Mouse (Mus musculus) limb, embryonic 11.5 days (tissue): ENCODE results near the gene Olfr1101. TPM values are rescaled to one million over a fixed set of nuclear protein-coding genes. Genes with fewer than 3 reads are reported as not detected.

ENCODE experiments used
- ATAC-seq: fragments of 200-750 bp; cut with Nextera tagmentation; 2 replicates; pipeline ENCODE4 v1.8.0; 2017; ENCODE audit warnings: low read depth; ENCODE audit not compliant: insufficient number of reproducible peaks, low FRiP score, low TSS enrichment
- DNase-seq: peaks from one replicate; pipeline ENCODE4 v3.0.0-alpha.2; 2015; ENCODE audit warnings: low spot score
- H3K27ac ChIP-seq: fragments of 300-500 bp; sonication (generic); replicated peaks from 2 replicates; pipeline ENCODE4 v1.5.1; 2014; ENCODE audit warnings: low read depth, mild to moderate bottlenecking, low read length
- H3K27me3 ChIP-seq: fragments of 300-500 bp; sonication (generic); 2 replicates; pipeline ENCODE4 v1.6.1; 2014; ENCODE audit warnings: mild to moderate bottlenecking, low read length, mixed read lengths; ENCODE audit not compliant: control insufficient read depth, insufficient read depth
- H3K36me3 ChIP-seq: fragments of 300-500 bp; sonication (generic); 2 replicates; pipeline ENCODE4 v1.6.1; 2014; ENCODE audit warnings: mild to moderate bottlenecking, low read length, moderate library complexity, mixed read lengths; ENCODE audit not compliant: control insufficient read depth, insufficient read depth
- H3K4me1 ChIP-seq: fragments of 300-500 bp; sonication (generic); 2 replicates; pipeline ENCODE4 v1.6.1; 2014; ENCODE audit warnings: low read length, mixed read lengths; ENCODE audit not compliant: control insufficient read depth, insufficient read depth
- H3K4me2 ChIP-seq: fragments of 300-500 bp; sonication (generic); 2 replicates; pipeline ENCODE4 v1.6.1; 2014; ENCODE audit warnings: low read depth, mild to moderate bottlenecking, moderate library complexity; ENCODE audit not compliant: severe bottlenecking
- H3K4me3 ChIP-seq: fragments of 300-500 bp; sonication (generic); 2 replicates; pipeline ENCODE4 v1.5.1; 2014; ENCODE audit warnings: low read depth, low read length
- H3K9ac ChIP-seq: fragments of 300-500 bp; sonication (generic); 2 replicates; pipeline ENCODE4 v1.6.1; 2014; ENCODE audit warnings: mild to moderate bottlenecking, low read length
- H3K9me3 ChIP-seq: fragments of 300-500 bp; sonication (generic); 2 replicates; pipeline ENCODE4 v1.6.1; 2016; ENCODE audit warnings: low read length; ENCODE audit not compliant: control insufficient read depth
- WGBS: fragments of 180-500 bp; shearing (Covaris S2); extraction: QIAGEN DNeasy Blood & Tissue Kit; methylation state at CpG from one replicate; pipeline ENCODE4 v1.1.7; 2014; 5-methylcytosine and 5-hydroxymethylcytosine counted together
- polyA plus RNA-seq: library from polyadenylated mRNA; unstranded; fragments of >200 nt; fragmentation: Nextera tagmentation; extraction: Ambion mirVana; gene quantifications from 2 replicates; pipeline ENCODE4 v1.2.1, GENCODE M21; 2014

Gene Olfr1101
- not detected in 2 replicates for polyA plus RNA-seq

GRCm38 (mm10) chr2:86991121-86991520 lies at the start of gene Olfr1101:
Olfr1101 (minus strand) TSS chr2:86991221.
- no peak for DNase-seq
- no peaks in the 10 kb centered on the region for H3K9me3 ChIP-seq
- H3K4me2 ChIP-seq, result no peak within 1 kb of the TSS
- WGBS, result 85% methylated on average over 3 of the region's 3 CpGs
- H3K27me3 ChIP-seq, result no peaks in the 10 kb centered on the region
- H3K9ac ChIP-seq, result no peak within 1 kb of the TSS
- no peak for ATAC-seq
- no peaks in the 10 kb centered on the region for H3K4me1 ChIP-seq
- no peak within 1 kb of the TSS for H3K4me3 ChIP-seq
- no peak within 1 kb of the TSS for H3K27ac ChIP-seq
- H3K36me3 ChIP-seq, result no peaks in the 10 kb centered on the region

DNA sequence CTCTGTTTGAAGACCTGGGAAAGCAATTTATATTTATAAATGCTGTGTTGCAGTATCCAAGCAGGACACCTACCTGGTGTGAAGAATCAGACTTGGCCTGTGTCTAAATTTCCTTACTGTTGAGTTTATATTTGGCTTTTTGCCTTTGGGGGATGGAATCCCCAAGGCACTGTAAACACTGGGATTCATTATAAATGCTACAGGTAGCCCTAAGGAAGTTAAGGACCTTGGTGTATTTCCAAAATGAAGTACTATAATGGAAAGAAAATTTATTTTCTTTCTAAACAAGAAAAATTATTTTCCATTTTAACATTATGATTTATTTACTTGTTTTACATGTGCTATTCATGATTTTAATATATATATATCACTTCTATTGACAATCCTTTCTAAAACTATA lies 45.4 kb upstream of the Olfr1101 start, which contains the start of gene Olfr1105:
Gene Olfr1105 (minus strand): TSS at position 101 of the 400 bp plus-strand sequence.
- no peak for DNase-seq
- Histone ChIP-seq H3K9ac (no peak within 1 kb of the TSS), H3K4me3 (no peak within 1 kb of the TSS), H3K36me3 (no peaks in the 10 kb centered on the region), H3K27ac (no peak within 1 kb of the TSS), H3K4me2 (no peak within 1 kb of the TSS), H3K27me3 (no peaks in the 10 kb centered on the region), H3K4me1 (no peaks in the 10 kb centered on the region), H3K9me3 (no peaks in the 10 kb centered on the region)
- ATAC-seq, result no peak

GRCm38 (mm10) chr2:87026980-87027379 lies 36.0 kb upstream of the Olfr1101 start, which contains the start of gene Olfr1104:
Olfr1104 (minus strand) TSS chr2:87027080.
- H3K4me3 ChIP-seq, result no peak within 1 kb of the TSS
- DNase-seq (no peak), ATAC-seq (no peak)
- H3K4me2 ChIP-seq, result no peak within 1 kb of the TSS
- no peak within 1 kb of the TSS for H3K9ac ChIP-seq
- H3K36me3 ChIP-seq, result no peaks in the 10 kb centered on the region
- 95% methylated on average over 1 of the region's 1 CpGs for WGBS
- H3K27me3 ChIP-seq, result no peaks in the 10 kb centered on the region
- no peaks in the 10 kb centered on the region for H3K9me3 ChIP-seq
- no peak within 1 kb of the TSS for H3K27ac ChIP-seq
- no peaks in the 10 kb centered on the region for H3K4me1 ChIP-seq

- Histone ChIP-seq H3K4me1 (no peaks in the 10 kb centered on the region), H3K4me2 (no peak within 1 kb of the TSS), H3K4me3 (no peak within 1 kb of the TSS), H3K27ac (no peak within 1 kb of the TSS), H3K9ac (no peak within 1 kb of the TSS), H3K27me3 (no peaks in the 10 kb centered on the region), H3K9me3 (no peaks in the 10 kb centered on the region), H3K36me3 (no peaks in the 10 kb centered on the region)
- DNase-seq, result no peak
- no peak for ATAC-seq
Observed at GRCm38 (mm10) chr2:86998098-86998497, 7.1 kb upstream of the Olfr1101 start, which contains the start of gene Olfr1102. Olfr1102 (plus strand) TSS chr2:86998398.

GRCm38 (mm10) chr2:86979854-86980253 lies 11.2 kb downstream of the Olfr1101 start, which contains the start of gene Olfr1100:
Olfr1100 (minus strand) TSS chr2:86979954.
- Histone ChIP-seq H3K9me3 (no peaks in the 10 kb centered on the region), H3K27ac (no peak within 1 kb of the TSS), H3K36me3 (no peaks in the 10 kb centered on the region), H3K4me1 (no peaks in the 10 kb centered on the region), H3K4me3 (no peak within 1 kb of the TSS), H3K27me3 (no peaks in the 10 kb centered on the region), H3K9ac (no peak within 1 kb of the TSS), H3K4me2 (no peak within 1 kb of the TSS)
- DNase-seq (no peak), ATAC-seq (no peak)
- 82% methylated on average over 3 of the region's 3 CpGs for WGBS

DNA sequence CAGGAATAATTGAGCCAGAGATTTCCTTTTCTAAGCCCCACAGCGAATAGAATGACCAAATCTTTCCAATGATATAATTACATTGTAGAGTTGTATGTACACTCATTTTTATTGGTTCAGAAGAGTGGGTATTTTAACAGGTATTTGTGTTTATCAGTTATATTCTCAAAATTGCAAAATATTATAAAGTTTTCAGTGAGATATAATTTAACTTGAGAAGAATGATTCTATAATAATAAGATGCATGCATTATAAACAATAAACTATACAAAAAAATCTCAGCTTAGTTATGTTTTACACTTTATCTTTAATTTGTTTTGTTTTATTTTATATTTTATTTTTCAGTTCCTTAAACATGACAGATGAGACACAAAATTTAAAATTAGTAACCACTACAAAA lies 30.4 kb downstream of the Olfr1101 start, which contains the start of gene Olfr1099:
Gene Olfr1099 (minus strand): TSS at position 101 of the 400 bp plus-strand sequence.
- Histone ChIP-seq H3K4me3 (no peak within 1 kb of the TSS), H3K27ac (no peak within 1 kb of the TSS), H3K4me2 (no peak within 1 kb of the TSS), H3K4me1 (no peaks in the 10 kb centered on the region), H3K9ac (no peak within 1 kb of the TSS), H3K27me3 (no peaks in the 10 kb centered on the region), H3K36me3 (no peaks in the 10 kb centered on the region), H3K9me3 (no peaks in the 10 kb centered on the region)
- DNase-seq, result no peak
- ATAC-seq, result no peak
- 87% methylated on average over 1 of the region's 1 CpGs for WGBS

Other genes starting within 250 kb of the Olfr1101 start
- gene Olfr1090, start 232.2 kb downstream of the Olfr1101 start, polyA plus RNA-seq, result not detected in 2 replicates
- gene Olfr1093, start 208.7 kb downstream of the Olfr1101 start, polyA plus RNA-seq, result not detected in 2 replicates
- gene Olfr141, start 181.2 kb downstream of the Olfr1101 start, polyA plus RNA-seq, result not detected in 2 replicates
- not detected in 2 replicates for gene Olfr1094, start 166.6 kb downstream of the Olfr1101 start, polyA plus RNA-seq
- gene Olfr1095, start 139.5 kb downstream of the Olfr1101 start, polyA plus RNA-seq, result not detected in 2 replicates
- gene Gm13723, start 116.4 kb downstream of the Olfr1101 start, polyA plus RNA-seq, result not detected in 2 replicates
- gene Olfr1097, start 99.0 kb downstream of the Olfr1101 start, polyA plus RNA-seq, result not detected in 2 replicates
- gene Olfr1098, start 66.7 kb downstream of the Olfr1101 start, polyA plus RNA-seq, result not detected in 2 replicates
- not detected in 2 replicates for gene Olfr1099, start 30.5 kb downstream of the Olfr1101 start, polyA plus RNA-seq
- gene Olfr1100, start 11.3 kb downstream of the Olfr1101 start, polyA plus RNA-seq, result not detected in 2 replicates
- gene Olfr1102, start 7.2 kb upstream of the Olfr1101 start, polyA plus RNA-seq, result not detected in 2 replicates
- gene Olfr1104, start 35.9 kb upstream of the Olfr1101 start, polyA plus RNA-seq, result not detected in 2 replicates
- gene Olfr1105, start 45.3 kb upstream of the Olfr1101 start, polyA plus RNA-seq, result not detected in 2 replicates
- gene Olfr1106, start 61.1 kb upstream of the Olfr1101 start, polyA plus RNA-seq, result not detected in 2 replicates
- not detected in 2 replicates for gene Olfr1107, start 84.6 kb upstream of the Olfr1101 start, polyA plus RNA-seq
- gene Olfr1109, start 104.8 kb upstream of the Olfr1101 start, polyA plus RNA-seq, result not detected in 2 replicates
- not detected in 2 replicates for gene Olfr259, start 123.3 kb upstream of the Olfr1101 start, polyA plus RNA-seq
- gene Olfr1110, start 149.1 kb upstream of the Olfr1101 start, polyA plus RNA-seq, result not detected in 2 replicates
- gene Olfr1111, start 161.4 kb upstream of the Olfr1101 start, polyA plus RNA-seq, result not detected in 2 replicates
- gene Olfr1112, start 196.6 kb upstream of the Olfr1101 start, polyA plus RNA-seq, result not detected in 2 replicates
- gene Olfr1113, start 217.7 kb upstream of the Olfr1101 start, polyA plus RNA-seq, result not detected in 2 replicates